Mouse (Mus musculus) embryonic facial prominence, embryonic 13.5 days (tissue): ENCODE measurements around the gene Copa. TPM values are rescaled to one million over a fixed set of nuclear protein-coding genes. Genes with fewer than 3 reads are reported as not detected.

Source experiments
- ATAC-seq: fragments of 200-750 bp; cut with Nextera tagmentation; 2 replicates; pipeline ENCODE4 v1.8.0; 2017; ENCODE audit warnings: low read depth; ENCODE audit not compliant: insufficient number of reproducible peaks, insufficient read depth, low FRiP score, low TSS enrichment
- H3K27ac ChIP-seq: fragments of 300-500 bp; sonication (generic); 2 replicates; pipeline ENCODE4 v1.5.1; 2015; ENCODE audit warnings: moderate library complexity, mild to moderate bottlenecking, inconsistent platforms
- H3K27me3 ChIP-seq: fragments of 300-500 bp; sonication (generic); 2 replicates; pipeline ENCODE4 v1.6.1; 2015; ENCODE audit warnings: mild to moderate bottlenecking, inconsistent platforms
- H3K36me3 ChIP-seq: fragments of 300-500 bp; sonication (generic); 2 replicates; pipeline ENCODE4 v1.6.1; 2015; ENCODE audit warnings: mild to moderate bottlenecking, inconsistent platforms
- H3K4me1 ChIP-seq: fragments of 300-500 bp; sonication (generic); 2 replicates; pipeline ENCODE4 v1.6.1; 2015; ENCODE audit warnings: inconsistent platforms
- H3K4me2 ChIP-seq: fragments of 300-500 bp; sonication (generic); 2 replicates; pipeline ENCODE4 v1.6.1; 2015; ENCODE audit warnings: moderate library complexity, mild to moderate bottlenecking, inconsistent platforms
- H3K4me3 ChIP-seq: fragments of 300-500 bp; sonication (generic); 2 replicates; pipeline ENCODE4 v1.5.1; 2015; ENCODE audit warnings: mild to moderate bottlenecking, inconsistent platforms
- H3K9ac ChIP-seq: fragments of 300-500 bp; sonication (generic); 2 replicates; pipeline ENCODE4 v1.6.1; 2015; ENCODE audit warnings: mild to moderate bottlenecking, inconsistent platforms
- H3K9me3 ChIP-seq: fragments of 300-500 bp; sonication (generic); 2 replicates; pipeline ENCODE4 v1.6.1; 2016; ENCODE audit warnings: inconsistent platforms
- WGBS: fragments of 180-500 bp; shearing (Covaris S2); methylation state at CpG from one replicate; pipeline ENCODE4 v1.1.7; 2015; ENCODE audit warnings: mixed read lengths; 5-methylcytosine and 5-hydroxymethylcytosine counted together
- polyA plus RNA-seq: library from polyadenylated mRNA; unstranded; fragments of >200 nt; fragmentation: Nextera tagmentation; extraction: Ambion mirVana; gene quantifications from 2 replicates; pipeline ENCODE4 v1.2.1, GENCODE M21; 2015

The Copa gene
- polyA plus RNA-seq, 1 experiment from 2014 or later, result 216 TPM

- Histone ChIP-seq H3K4me2 (no peak overlapping the region), H3K36me3 (peaks cover 82% of the 10 kb centered on the region), H3K9ac (no peak overlapping the region), H3K27ac (no peak overlapping the region), H3K9me3 (no peaks in the 10 kb centered on the region), H3K27me3 (no peaks in the 10 kb centered on the region), H3K4me1 (no peaks in the 10 kb centered on the region), H3K4me3 (no peak overlapping the region)
- ATAC-seq, result no peak
Measured at GRCm38 (mm10) chr1:172094295-172094694, 12.0 kb downstream of the Copa start.

GRCm38 (mm10) chr1:172095202-172095601 lies 12.9 kb downstream of the Copa start:
- WGBS, result 77% methylated on average over 6 of the region's 6 CpGs
- Histone ChIP-seq H3K9me3 (no peaks in the 10 kb centered on the region), H3K27me3 (no peaks in the 10 kb centered on the region), H3K9ac (no peak overlapping the region), H3K27ac (no peak overlapping the region), H3K4me2 (no peak overlapping the region), H3K4me3 (no peak overlapping the region), H3K36me3 (peaks cover 81% of the 10 kb centered on the region), H3K4me1 (no peaks in the 10 kb centered on the region)
- ATAC-seq, result no peak

- no peak for ATAC-seq
- H3K27me3 ChIP-seq, result no peaks in the 10 kb centered on the region
- H3K9me3 ChIP-seq, result no peaks in the 10 kb centered on the region
- no peak overlapping the region for H3K4me3 ChIP-seq
- H3K4me2 ChIP-seq, result no peak overlapping the region
- 87% methylated on average over 6 of the region's 6 CpGs for WGBS
- H3K36me3 ChIP-seq, result peaks cover 83% of the 10 kb centered on the region
- no peak overlapping the region for H3K27ac ChIP-seq
- H3K4me1 ChIP-seq, result no peaks in the 10 kb centered on the region
- H3K9ac ChIP-seq, result no peak overlapping the region
Measured at GRCm38 (mm10) chr1:172099325-172100033, 17.1 kb downstream of the Copa start.

- H3K36me3 ChIP-seq, result peaks cover 91% of the 10 kb centered on the region
- no peaks in the 10 kb centered on the region for H3K27me3 ChIP-seq
- H3K4me2 ChIP-seq, result no peak overlapping the region
- ATAC-seq, result no peak
- H3K4me1 ChIP-seq, result no peaks in the 10 kb centered on the region
- WGBS, result 88% methylated on average over 4 of the region's 4 CpGs
- H3K9ac ChIP-seq, result no peak overlapping the region
- no peak overlapping the region for H3K4me3 ChIP-seq
- no peaks in the 10 kb centered on the region for H3K9me3 ChIP-seq
- H3K27ac ChIP-seq, result no peak overlapping the region
Measured at GRCm38 (mm10) chr1:172103619-172104018, 21.3 kb downstream of the Copa start.

- Histone ChIP-seq H3K4me1 (no peaks in the 10 kb centered on the region), H3K4me2 (no peak overlapping the region), H3K4me3 (no peak overlapping the region), H3K36me3 (peaks cover 93% of the 10 kb centered on the region), H3K9ac (no peak overlapping the region), H3K27ac (no peak overlapping the region), H3K27me3 (no peaks in the 10 kb centered on the region), H3K9me3 (no peaks in the 10 kb centered on the region)
- 78% methylated on average over 11 of the region's 11 CpGs for WGBS
- ATAC-seq, result no peak
Measured at GRCm38 (mm10) chr1:172105101-172105500, 22.8 kb downstream of the Copa start.

- no peak for ATAC-seq
- H3K27me3 ChIP-seq, result no peaks in the 10 kb centered on the region
- H3K9me3 ChIP-seq, result no peaks in the 10 kb centered on the region
- no peak overlapping the region for H3K4me2 ChIP-seq
- H3K27ac ChIP-seq, result no peak overlapping the region
- H3K9ac ChIP-seq, result no peak overlapping the region
- WGBS, result 77% methylated on average over 10 of the region's 10 CpGs
- no peak overlapping the region for H3K4me3 ChIP-seq
- no peaks in the 10 kb centered on the region for H3K4me1 ChIP-seq
- peaks cover 97% of the 10 kb centered on the region for H3K36me3 ChIP-seq
Measured at GRCm38 (mm10) chr1:172107777-172108477, 25.6 kb downstream of the Copa start.

GRCm38 (mm10) chr1:172116948-172117347 lies 34.6 kb downstream of the Copa start:
- 94% methylated on average over 5 of the region's 5 CpGs for WGBS
- H3K4me3 ChIP-seq, result no peak overlapping the region
- no peaks in the 10 kb centered on the region for H3K27me3 ChIP-seq
- no peak overlapping the region for H3K9ac ChIP-seq
- no peak overlapping the region for H3K27ac ChIP-seq
- H3K9me3 ChIP-seq, result no peaks in the 10 kb centered on the region
- no peaks in the 10 kb centered on the region for H3K4me1 ChIP-seq
- no peak for ATAC-seq
- peaks cover 97% of the 10 kb centered on the region for H3K36me3 ChIP-seq
- no peak overlapping the region for H3K4me2 ChIP-seq

GRCm38 (mm10) chr1:172119100-172119499 lies 36.8 kb downstream of the Copa start:
- Histone ChIP-seq H3K36me3 (peaks cover 97% of the 10 kb centered on the region), H3K27me3 (no peaks in the 10 kb centered on the region), H3K4me3 (no peak overlapping the region), H3K9me3 (no peaks in the 10 kb centered on the region), H3K27ac (no peak overlapping the region), H3K9ac (no peak overlapping the region), H3K4me2 (no peak overlapping the region), H3K4me1 (no peaks in the 10 kb centered on the region)
- ATAC-seq, result no peak
- 83% methylated on average over 6 of the region's 6 CpGs for WGBS

GRCm38 (mm10) chr1:172119720-172120119 lies 37.4 kb downstream of the Copa start:
- ATAC-seq, result no peak
- Histone ChIP-seq H3K9ac (no peak overlapping the region), H3K36me3 (peaks cover 90% of the 10 kb centered on the region), H3K27me3 (no peaks in the 10 kb centered on the region), H3K4me3 (no peak overlapping the region), H3K9me3 (no peaks in the 10 kb centered on the region), H3K4me2 (no peak overlapping the region), H3K4me1 (no peaks in the 10 kb centered on the region), H3K27ac (no peak overlapping the region)
- WGBS, result 52% methylated on average over 3 of the region's 3 CpGs

- Histone ChIP-seq H3K4me1 (peaks cover 4% of the 10 kb centered on the region), H3K27ac (no peak overlapping the region), H3K9me3 (no peaks in the 10 kb centered on the region), H3K36me3 (peaks cover 61% of the 10 kb centered on the region), H3K9ac (no peak overlapping the region), H3K4me2 (no peak overlapping the region), H3K27me3 (no peaks in the 10 kb centered on the region), H3K4me3 (no peak overlapping the region)
- ATAC-seq, result no peak
- WGBS, result 77% methylated on average over 2 of the region's 2 CpGs
Measured at GRCm38 (mm10) chr1:172122671-172123070, 40.3 kb downstream of the Copa start.

- Histone ChIP-seq H3K27me3 (no peaks in the 10 kb centered on the region), H3K4me3 (no peak overlapping the region), H3K9ac (no peak overlapping the region), H3K4me1 (peaks cover 8% of the 10 kb centered on the region), H3K36me3 (peaks cover 53% of the 10 kb centered on the region), H3K4me2 (no peak overlapping the region), H3K9me3 (no peaks in the 10 kb centered on the region), H3K27ac (no peak overlapping the region)
- WGBS, result 79% methylated on average over 6 of the region's 6 CpGs
- no peak for ATAC-seq
Measured at GRCm38 (mm10) chr1:172124572-172124971, 42.2 kb downstream of the Copa start.
